Mouse (Mus musculus): Measurements from ENCODE around the gene Add3. TPM values are rescaled to one million over a fixed set of nuclear protein-coding genes. Genes with fewer than 3 reads are reported as not detected.

Add3 gene
- total RNA-seq, 2 experiments from 2014 or later = 81.7 to 87.2 TPM

Other genes with a start within 250 kb of the Add3 start
- gene Xpnpep1, start 100.2 kb upstream of the Add3 start, total RNA-seq (2021) = 100 to 1,000 TPM; 112 to 117 TPM
- 10 to 100 TPM; 38.1 to 40.5 TPM for gene Mxi1, start 170.1 kb downstream of the Add3 start, total RNA-seq (2021)
- gene Gm10197, start 231.3 kb downstream of the Add3 start, total RNA-seq (2021) = not detected